Mouse (Mus musculus): ENCODE measurements at regions not wholly inside any gene's neighbourhood (a gene's known extent, or its start where the extent isn't known, plus 50 kb on each side); places are given as distances from the start of the nearest gene placed in this dataset.

GRCm38 (mm10) chr13:71657898-71658297 lies 305.6 kb downstream of the Irx1 start:
- Histone ChIP-seq H3K4me1 (ENCODE audit: insufficient read depth) (no peaks in the 10 kb centered on the region), H3K27ac (ENCODE audit: low read depth) (no peak overlapping the region), H3K4me3 (ENCODE audit: low read depth, low read length) (no peak overlapping the region), H3K9ac (replicated peaks) (no peak overlapping the region), H3K4me2 (ENCODE audit: low read depth, low read length) (no peak overlapping the region), H3K27me3 (ENCODE audit: insufficient read depth, low read length) (no peaks in the 10 kb centered on the region), H3K36me3 (replicated peaks; ENCODE audit: insufficient read depth, low read length) (no peaks in the 10 kb centered on the region), H3K9me3 (ENCODE audit: low read length) (no peaks in the 10 kb centered on the region)
- no peak for ATAC-seq
- DNase-seq = no peak
- TF ChIP-seq EP300 (IDR thresholded peaks at IDR 0.05; ENCODE audit: low read depth) (no peak), CTCF (IDR thresholded peaks at IDR 0.05; ENCODE audit: low read depth) (no peak)
- WGBS (ENCODE audit: insufficient replicate concordance) = 56% methylated on average over 2 of the region's 2 CpGs

GRCm38 (mm10) chr13:71653939-71654467 lies 309.5 kb downstream of the Irx1 start:
- DNase-seq (no peak), ATAC-seq (no peak)
- 64% methylated on average over 6 of the region's 6 CpGs for WGBS (ENCODE audit: insufficient replicate concordance)
- no peak overlapping the region for H3K4me3 ChIP-seq (ENCODE audit: low read depth, low read length)
- H3K36me3 ChIP-seq (replicated peaks; ENCODE audit: insufficient read depth, low read length) = no peaks in the 10 kb centered on the region
- no peak overlapping the region for H3K27ac ChIP-seq (ENCODE audit: low read depth)
- H3K4me2 ChIP-seq (ENCODE audit: low read depth, low read length) = no peak overlapping the region
- no peaks in the 10 kb centered on the region for H3K9me3 ChIP-seq (ENCODE audit: low read length)
- H3K4me1 ChIP-seq (ENCODE audit: insufficient read depth) = no peaks in the 10 kb centered on the region
- H3K27me3 ChIP-seq (ENCODE audit: insufficient read depth, low read length) = no peaks in the 10 kb centered on the region
- TF ChIP-seq CTCF (IDR thresholded peaks at IDR 0.05; ENCODE audit: low read depth) (no peak), EP300 (IDR thresholded peaks at IDR 0.05; ENCODE audit: low read depth) (no peak)
- H3K9ac ChIP-seq (replicated peaks) = no peak overlapping the region

GRCm38 (mm10) chr13:71653212-71653938 lies 310.1 kb downstream of the Irx1 start:
- TF ChIP-seq EP300 (IDR thresholded peaks at IDR 0.05; ENCODE audit: low read depth) (no peak), CTCF (IDR thresholded peaks at IDR 0.05; ENCODE audit: low read depth) (no peak)
- WGBS (ENCODE audit: insufficient replicate concordance) = 60% methylated on average over 8 of the region's 8 CpGs
- no peak overlapping the region for H3K4me2 ChIP-seq (ENCODE audit: low read depth, low read length)
- no peak overlapping the region for H3K4me3 ChIP-seq (ENCODE audit: low read depth, low read length)
- ATAC-seq (no peak), DNase-seq (no peak)
- H3K27me3 ChIP-seq (ENCODE audit: insufficient read depth, low read length) = no peaks in the 10 kb centered on the region
- no peak overlapping the region for H3K9ac ChIP-seq (replicated peaks)
- no peaks in the 10 kb centered on the region for H3K4me1 ChIP-seq (ENCODE audit: insufficient read depth)
- no peak overlapping the region for H3K27ac ChIP-seq (ENCODE audit: low read depth)
- H3K9me3 ChIP-seq (ENCODE audit: low read length) = no peaks in the 10 kb centered on the region
- no peaks in the 10 kb centered on the region for H3K36me3 ChIP-seq (replicated peaks; ENCODE audit: insufficient read depth, low read length)

GRCm38 (mm10) chr13:71649876-71650275 lies 313.6 kb downstream of the Irx1 start:
- Histone ChIP-seq H3K9me3 (ENCODE audit: low read length) (no peaks in the 10 kb centered on the region), H3K4me1 (ENCODE audit: insufficient read depth) (no peaks in the 10 kb centered on the region), H3K36me3 (replicated peaks; ENCODE audit: insufficient read depth, low read length) (no peaks in the 10 kb centered on the region), H3K27me3 (ENCODE audit: insufficient read depth, low read length) (no peaks in the 10 kb centered on the region), H3K27ac (ENCODE audit: low read depth) (no peak overlapping the region), H3K4me3 (ENCODE audit: low read depth, low read length) (no peak overlapping the region), H3K4me2 (ENCODE audit: low read depth, low read length) (no peak overlapping the region), H3K9ac (replicated peaks) (no peak overlapping the region)
- WGBS (ENCODE audit: insufficient replicate concordance) = 21% methylated on average over 2 of the region's 2 CpGs
- no peak for ATAC-seq
- no peak for DNase-seq
- TF ChIP-seq EP300 (IDR thresholded peaks at IDR 0.05; ENCODE audit: low read depth) = no peak
- TF ChIP-seq CTCF (IDR thresholded peaks at IDR 0.05; ENCODE audit: low read depth) = no peak

- no peak overlapping the region for H3K4me2 ChIP-seq (ENCODE audit: low read depth, low read length)
- DNase-seq (no peak), ATAC-seq (no peak)
- TF ChIP-seq CTCF (IDR thresholded peaks at IDR 0.05; ENCODE audit: low read depth) (no peak), EP300 (IDR thresholded peaks at IDR 0.05; ENCODE audit: low read depth) (no peak)
- H3K9me3 ChIP-seq (ENCODE audit: low read length) = no peaks in the 10 kb centered on the region
- H3K27ac ChIP-seq (ENCODE audit: low read depth) = no peak overlapping the region
- no peaks in the 10 kb centered on the region for H3K4me1 ChIP-seq (ENCODE audit: insufficient read depth)
- no peak overlapping the region for H3K9ac ChIP-seq (replicated peaks)
- no peaks in the 10 kb centered on the region for H3K36me3 ChIP-seq (replicated peaks; ENCODE audit: insufficient read depth, low read length)
- WGBS (ENCODE audit: insufficient replicate concordance) = 67% methylated on average over 2 of the region's 2 CpGs
- H3K4me3 ChIP-seq (ENCODE audit: low read depth, low read length) = no peak overlapping the region
- no peaks in the 10 kb centered on the region for H3K27me3 ChIP-seq (ENCODE audit: insufficient read depth, low read length)
Observed at GRCm38 (mm10) chr13:71649031-71649430, 314.5 kb downstream of the Irx1 start.

GRCm38 (mm10) chr13:71631447-71631846 lies 332.1 kb downstream of the Irx1 start:
- Histone ChIP-seq H3K4me1 (ENCODE audit: insufficient read depth) (no peaks in the 10 kb centered on the region), H3K4me3 (ENCODE audit: low read depth, low read length) (no peak overlapping the region), H3K9ac (replicated peaks) (no peak overlapping the region), H3K9me3 (ENCODE audit: low read length) (no peaks in the 10 kb centered on the region), H3K4me2 (ENCODE audit: low read depth, low read length) (no peak overlapping the region), H3K27ac (ENCODE audit: low read depth) (no peak overlapping the region), H3K36me3 (replicated peaks; ENCODE audit: insufficient read depth, low read length) (no peaks in the 10 kb centered on the region), H3K27me3 (ENCODE audit: insufficient read depth, low read length) (no peaks in the 10 kb centered on the region)
- 61% methylated on average over 2 of the region's 2 CpGs for WGBS (ENCODE audit: insufficient replicate concordance)
- ATAC-seq = no peak
- no peak for DNase-seq
- TF ChIP-seq EP300 (IDR thresholded peaks at IDR 0.05; ENCODE audit: low read depth) = no peak

Measured in liver, postnatal 0 days (tissue).